Mouse (Mus musculus): ENCODE results near the gene Mxd4. TPM values are rescaled to one million over a fixed set of nuclear protein-coding genes. Genes with fewer than 3 reads are reported as not detected.

Gene Mxd4
- 10 to 100 TPM; 74.0 to 80.4 TPM for total RNA-seq (2021)
- long read RNA-seq, experiment 1, transcript Mxd4-201 (6 exons, 3,872 nt) = major isoform, 18 of 47 reads
- long read RNA-seq, experiment 1, partial matches to known transcripts = 1 of 47 reads
- long read RNA-seq, experiment 1, other reads (novel, unspliced or antisense) = 28 of 47 reads
- long read RNA-seq, experiment 2, full-length matches to known transcripts = 13 of 45 reads
- long read RNA-seq, experiment 2, partial matches to known transcripts = 2 of 45 reads
- long read RNA-seq, experiment 2, other reads (novel, unspliced or antisense) = 30 of 45 reads

DNA sequence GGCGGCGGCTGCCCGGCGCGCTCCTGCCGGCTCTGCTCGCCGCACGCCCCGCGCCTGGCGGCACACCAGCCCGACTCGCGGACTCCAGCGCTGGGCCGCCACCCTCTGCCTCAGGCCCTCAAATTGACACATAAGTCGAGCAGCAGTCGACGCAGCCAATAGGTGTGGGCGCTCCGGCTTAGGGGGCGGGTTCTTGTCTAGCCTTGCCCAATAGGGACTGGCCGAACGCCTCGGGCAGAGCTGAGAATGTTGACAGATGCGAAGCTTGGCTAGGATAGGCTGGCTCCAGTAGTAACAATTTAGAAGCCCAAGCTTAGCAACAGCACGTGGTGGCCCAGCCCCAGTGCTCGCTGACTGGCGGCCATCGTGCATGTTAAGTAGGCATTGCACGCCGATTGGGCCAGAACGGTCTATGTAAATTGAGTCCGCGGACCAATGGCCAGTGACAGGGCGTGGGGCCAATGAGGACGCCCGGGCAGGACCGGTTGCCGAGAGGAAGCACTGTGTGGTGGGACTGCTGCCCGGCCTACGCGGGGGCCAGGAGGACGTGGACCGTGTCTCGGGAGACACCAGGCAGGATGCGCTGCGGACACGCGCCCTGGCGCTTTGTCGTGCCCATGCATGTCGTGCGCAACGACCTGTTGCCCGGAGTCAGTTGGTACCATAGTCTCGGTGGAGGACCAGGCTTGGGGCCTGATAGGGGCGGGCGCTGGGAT, at the start of gene Mxd4:
TSS of gene Mxd4 (minus strand) at position 120 of the 716 bp plus-strand sequence.
- peak; percentile 98 to 99 for DNase-seq (ENCODE audit: low spot score in 2 of 2)

DNA sequence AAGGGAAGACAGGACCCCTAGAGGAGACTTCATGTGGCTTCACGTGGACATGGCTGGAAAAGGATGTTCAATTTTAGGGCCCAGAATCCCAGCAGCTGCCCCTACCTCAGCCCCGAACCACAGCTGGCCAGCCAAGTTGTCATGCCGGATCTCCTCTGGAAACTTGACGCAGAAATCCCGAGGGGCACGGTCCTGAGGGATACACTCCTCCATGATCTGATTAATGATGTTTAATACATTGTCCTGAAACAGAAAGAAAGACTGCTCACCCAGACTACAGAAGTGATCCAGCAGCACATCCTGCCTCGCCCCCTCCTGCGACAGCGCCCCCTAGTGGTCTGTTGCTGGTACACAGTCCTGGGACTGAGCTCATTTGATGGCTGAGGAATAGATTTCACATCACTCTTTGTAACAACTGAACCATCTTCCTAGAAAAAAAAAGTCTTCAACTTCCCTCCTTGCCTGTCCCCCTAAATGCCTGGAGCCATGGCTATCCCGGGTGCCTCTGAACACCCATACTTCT, 48.4 kb upstream of the Mxd4 start:
- DNase-seq (ENCODE audit: low spot score in 2 of 2) = peak in 1 of 2 experiments; percentile 44

DNA sequence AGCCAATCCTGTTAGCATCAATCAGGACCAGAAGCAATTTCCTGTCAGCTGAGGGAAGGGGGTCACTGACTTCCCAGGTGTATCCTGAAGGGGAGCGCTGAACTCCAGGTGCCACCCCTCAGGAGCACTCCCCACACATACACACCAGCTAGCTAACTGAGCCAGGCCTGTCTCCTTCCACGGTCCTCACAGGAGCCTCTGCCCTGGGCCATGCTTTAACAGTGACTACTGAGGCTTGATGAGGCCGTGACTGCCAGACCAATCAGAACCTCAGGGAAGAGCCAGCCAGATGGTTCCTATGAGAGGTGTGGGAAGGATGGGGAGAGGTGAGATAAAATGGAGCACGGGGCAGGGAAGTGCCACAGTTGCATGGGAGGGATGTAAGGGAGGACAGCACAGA, 47.5 kb upstream of the Mxd4 start:
- no peak for DNase-seq (ENCODE audit: low spot score in 2 of 2)

DNA sequence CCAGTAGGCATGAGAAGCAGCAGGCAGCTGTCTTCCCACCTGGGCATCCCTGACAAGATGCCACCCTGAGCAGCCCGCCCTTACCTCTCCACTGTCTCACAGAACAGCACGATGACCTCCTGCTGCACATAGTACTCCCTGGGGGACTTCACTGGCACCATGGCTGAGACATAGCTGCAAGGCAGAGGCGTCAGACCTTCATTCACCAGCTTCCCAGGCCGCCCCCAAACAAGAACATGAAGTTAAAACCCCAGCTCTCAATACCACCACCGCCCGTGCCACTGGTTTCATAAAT, 45.6 kb upstream of the Mxd4 start:
- no peak for DNase-seq (ENCODE audit: low spot score in 2 of 2)

DNA sequence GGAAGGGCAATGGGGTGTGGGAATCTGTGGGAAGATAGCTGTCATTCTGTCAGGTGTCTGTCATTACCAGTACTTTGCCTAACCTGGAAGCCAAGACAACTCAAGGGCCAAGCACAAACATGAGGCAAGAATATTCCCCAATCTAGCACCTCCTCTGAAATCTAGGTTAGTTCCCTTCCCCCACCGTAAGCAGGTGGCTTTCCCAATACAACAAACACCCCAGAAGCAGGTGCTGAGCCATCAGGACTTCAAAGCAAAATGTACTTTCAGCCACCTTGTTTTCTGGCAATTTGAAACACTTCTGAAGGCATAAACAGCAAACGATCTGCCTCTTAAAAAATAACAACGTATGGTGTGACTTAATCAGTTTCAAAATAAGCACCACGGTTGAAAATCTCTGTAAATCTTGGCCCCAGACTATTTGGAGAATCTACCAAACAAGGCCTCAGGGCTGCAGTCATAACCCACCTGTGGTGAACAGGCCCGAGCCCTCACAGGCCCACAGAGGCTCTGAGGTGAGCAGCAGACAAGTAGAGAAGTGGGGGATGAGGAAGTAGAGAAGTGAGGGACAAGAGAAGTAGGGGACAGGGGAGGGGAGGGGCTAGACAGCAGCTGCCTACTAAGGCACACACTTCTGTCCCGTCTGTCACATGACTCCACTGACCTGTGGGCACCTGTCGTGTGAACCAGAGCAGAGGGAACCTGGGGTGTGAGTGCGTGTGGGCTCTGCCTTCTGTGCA, 45.1 kb upstream of the Mxd4 start:
- no peak for DNase-seq (ENCODE audit: low spot score in 2 of 2)

DNA sequence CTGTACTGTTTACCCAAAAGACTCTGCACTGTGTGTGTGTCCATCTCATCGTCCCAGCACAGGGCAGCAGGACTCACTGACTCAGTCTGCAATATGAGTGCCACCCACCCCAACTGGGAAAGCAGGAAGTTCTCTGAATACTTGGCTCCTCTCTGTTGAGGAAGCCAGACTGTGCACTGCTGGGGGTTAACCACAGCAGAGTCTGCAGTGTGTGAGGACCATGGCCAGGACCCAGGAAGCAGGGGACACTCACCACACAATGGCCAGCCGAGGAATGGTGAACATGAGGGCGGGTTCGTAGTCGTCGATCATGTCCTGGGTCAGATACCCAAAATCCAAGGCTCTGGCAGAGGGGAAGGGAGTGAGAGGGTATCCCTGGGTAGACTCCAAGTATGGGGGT, 44.4 kb upstream of the Mxd4 start:
- no peak for DNase-seq (ENCODE audit: low spot score in 2 of 2)

DNA sequence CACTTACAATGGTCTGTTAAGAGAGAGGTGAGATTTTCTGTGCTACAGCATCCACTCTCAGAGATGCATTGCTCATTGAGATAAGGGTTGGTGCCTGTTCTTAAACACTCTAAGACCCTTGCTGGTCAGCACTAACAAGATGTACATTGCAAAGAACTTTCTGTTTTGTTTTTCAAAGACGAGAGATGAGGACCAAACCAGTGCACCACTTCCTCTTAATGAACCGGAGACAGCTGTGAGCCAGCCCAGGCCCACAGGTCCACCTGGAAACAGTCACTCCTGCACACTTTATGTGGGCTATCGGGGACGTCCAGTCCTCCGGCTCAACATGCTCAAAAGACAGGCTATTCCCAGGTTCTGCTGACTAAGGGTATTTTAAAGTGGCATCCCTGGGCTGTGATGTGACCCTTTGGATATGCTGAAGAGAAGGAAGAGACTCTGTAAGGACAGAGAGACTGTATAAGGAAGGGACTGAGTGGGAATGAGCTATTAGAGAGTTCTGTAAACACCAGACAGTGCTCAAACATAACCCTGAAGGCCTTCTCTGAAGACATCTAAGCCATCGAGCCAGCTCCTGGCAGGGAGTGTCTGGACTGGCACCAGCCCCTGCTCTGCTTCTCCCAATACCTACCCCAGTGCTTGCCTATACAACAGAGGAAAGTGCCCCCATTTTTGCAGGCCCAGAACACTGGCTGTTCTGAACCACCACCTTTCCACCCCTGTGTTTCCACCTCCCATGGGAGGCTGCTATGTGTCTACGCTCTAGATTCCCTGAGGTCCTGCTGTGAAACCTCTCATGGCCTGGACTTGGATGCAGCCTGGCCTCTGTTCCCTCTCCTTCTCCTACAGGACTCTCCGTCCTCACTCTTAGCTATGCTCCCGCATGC, 43.3 kb upstream of the Mxd4 start:
- no peak for DNase-seq (ENCODE audit: low spot score in 2 of 2)

DNA sequence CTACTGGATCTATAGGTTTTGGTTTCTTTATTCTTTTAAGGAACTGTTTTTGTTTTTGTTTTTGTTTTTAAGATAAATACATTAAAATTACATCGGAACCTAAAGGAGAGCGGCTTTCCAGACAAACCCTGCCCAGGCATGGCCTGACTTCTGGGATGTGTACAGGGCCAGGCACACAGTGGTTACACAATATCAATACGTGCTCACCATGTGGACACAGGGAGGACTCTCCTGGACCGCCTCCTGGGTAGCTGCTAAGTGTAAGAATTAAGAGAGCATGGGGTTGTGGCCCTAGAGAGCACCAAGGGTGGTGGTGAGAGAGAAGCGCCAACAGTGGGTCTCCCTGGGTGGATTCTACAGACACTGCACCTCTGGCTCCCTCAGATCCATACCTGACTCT, 42.0 kb upstream of the Mxd4 start:
- DNase-seq (ENCODE audit: low spot score in 2 of 2) = no peak

DNA sequence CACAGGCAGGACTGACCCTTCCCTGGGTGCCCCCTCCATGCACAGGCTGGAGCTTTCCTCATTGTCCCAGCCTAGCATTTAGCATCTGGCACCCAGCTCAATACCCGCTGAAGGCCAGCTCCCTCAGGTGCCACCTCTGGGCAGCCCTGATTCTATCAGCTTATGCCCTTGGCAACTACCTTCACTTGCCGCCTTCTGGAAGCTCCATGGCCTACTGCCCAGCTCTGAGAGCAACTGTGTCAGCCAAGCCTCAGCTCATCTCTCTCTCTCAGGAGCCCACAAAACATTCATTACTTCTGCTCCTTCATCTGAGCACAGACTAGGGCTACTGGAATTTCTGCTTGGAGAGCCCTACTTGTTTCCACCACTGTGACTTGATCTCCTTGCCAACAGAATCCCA, 38.0 kb upstream of the Mxd4 start:
- DNase-seq (ENCODE audit: low spot score in 2 of 2) = no peak

DNA sequence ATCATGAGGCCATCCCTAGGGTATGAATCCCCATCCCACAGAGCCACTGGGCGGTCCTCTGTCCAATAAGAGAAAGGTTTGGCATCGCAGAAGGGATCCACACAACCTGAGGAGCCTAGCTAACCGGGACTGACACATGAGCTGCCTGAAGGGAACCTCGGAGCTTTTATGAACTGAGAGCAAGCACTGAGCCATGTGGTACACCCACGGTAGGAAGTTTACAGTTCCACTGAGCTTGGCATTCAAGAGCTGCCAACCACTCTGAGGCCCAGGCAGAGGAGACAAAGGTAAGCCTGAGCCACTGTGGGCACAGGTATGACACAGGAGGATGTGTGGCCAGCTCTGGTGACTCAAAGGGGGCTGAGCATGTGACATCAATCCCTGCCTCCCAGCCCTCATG, 37.0 kb upstream of the Mxd4 start:
- no peak for DNase-seq (ENCODE audit: low spot score in 2 of 2)

DNA sequence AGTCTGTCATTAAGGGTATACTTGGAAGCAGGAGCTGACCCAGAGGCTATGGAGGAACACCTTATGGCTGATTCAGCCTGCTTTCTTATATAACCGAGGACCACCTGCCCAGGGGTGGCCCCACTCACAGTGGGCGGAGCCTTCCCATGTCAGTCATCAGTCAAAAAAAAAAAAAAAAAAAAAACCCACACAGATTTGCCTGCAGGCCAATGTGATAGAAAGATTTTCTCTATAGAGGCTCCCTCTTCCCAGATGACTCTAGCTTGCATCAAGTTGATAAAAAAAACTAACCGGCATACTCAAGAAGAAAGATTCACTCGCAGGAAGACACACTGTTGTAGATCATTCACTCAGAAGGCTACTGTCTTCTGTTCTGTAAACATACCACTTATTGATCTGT, 32.5 kb upstream of the Mxd4 start:
- DNase-seq (ENCODE audit: low spot score in 2 of 2) = no peak

DNA sequence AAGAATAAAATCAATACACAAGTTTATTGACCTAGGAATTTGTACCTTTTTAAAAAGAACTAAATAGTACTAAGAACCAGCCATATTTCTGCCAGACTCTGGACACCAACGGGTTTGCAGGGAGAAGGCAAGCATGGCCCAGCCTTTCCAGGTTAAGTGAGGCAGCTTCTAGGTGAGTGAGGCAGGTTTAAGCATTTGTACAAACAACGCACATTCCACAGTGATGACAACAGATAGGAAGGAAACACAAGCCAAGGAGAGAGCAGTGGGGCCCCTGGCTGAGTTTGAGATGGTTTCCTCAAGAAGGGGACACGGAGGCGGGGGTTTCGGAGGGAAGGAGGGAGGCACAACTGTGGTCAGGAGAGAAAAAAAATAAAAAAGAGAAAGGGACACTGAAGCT, 31.2 kb upstream of the Mxd4 start:
- DNase-seq (ENCODE audit: low spot score in 2 of 2) = no peak

DNA sequence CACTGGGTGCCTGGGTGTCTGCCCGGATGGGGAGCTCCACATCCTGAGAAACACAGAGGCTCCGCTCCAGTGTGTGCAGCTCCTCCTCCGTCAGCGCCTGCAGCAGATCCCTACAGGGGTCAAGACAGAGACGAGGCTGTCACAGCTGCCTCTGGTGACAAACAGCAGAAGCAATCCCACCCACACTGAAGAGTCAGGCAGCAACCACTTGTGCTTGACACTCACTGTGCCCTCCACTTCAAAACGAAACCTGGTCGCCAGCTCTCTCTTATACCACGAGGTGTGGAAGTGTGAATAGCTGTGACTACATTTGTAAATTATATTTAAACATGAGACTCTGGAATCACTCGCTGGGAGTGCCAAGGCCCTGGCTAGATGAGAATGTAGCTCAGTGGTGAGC, 30.2 kb upstream of the Mxd4 start:
- no peak for DNase-seq (ENCODE audit: low spot score in 2 of 2)

DNA sequence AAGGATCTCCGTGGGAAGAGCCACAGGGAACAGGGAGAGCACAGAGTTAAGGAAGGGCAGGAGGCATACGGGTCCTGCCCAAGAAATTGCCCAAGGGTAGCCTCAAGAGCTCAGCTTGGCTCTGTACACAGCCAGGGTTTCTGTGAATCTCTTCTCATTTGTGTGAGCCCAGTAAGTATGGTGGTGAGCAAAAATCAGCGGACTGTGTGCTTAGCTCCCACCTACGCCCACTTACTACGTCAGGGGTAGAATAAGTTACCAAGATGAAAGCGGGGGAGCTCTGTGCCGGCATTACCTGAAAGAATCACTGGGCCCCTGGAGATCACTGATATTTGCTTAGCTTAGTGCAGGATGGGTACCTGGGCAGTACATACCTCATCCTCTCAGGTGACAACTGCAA, 28.5 kb upstream of the Mxd4 start:
- DNase-seq (ENCODE audit: low spot score in 2 of 2) = no peak

DNA sequence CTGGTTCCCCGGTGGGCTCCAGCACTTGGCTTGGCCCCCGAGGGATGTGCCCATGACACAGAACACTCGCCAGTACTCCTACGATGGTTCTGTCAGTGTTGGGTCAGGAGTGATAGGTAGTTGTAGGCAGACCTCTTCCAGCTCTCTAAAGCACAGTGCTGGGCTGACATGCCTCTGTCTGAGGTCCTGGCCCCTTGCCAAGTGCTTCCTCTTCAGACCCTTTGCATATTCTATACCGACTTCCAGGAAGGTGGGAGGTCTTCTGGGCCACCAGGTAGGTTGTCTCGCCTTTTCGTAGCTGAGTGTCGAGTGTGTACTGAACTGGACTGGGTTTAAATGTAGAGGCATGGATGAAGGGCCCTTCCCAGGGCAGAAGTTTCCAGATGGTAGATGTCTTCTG, 26.1 kb upstream of the Mxd4 start:
- DNase-seq (ENCODE audit: low spot score in 2 of 2) = no peak

DNA sequence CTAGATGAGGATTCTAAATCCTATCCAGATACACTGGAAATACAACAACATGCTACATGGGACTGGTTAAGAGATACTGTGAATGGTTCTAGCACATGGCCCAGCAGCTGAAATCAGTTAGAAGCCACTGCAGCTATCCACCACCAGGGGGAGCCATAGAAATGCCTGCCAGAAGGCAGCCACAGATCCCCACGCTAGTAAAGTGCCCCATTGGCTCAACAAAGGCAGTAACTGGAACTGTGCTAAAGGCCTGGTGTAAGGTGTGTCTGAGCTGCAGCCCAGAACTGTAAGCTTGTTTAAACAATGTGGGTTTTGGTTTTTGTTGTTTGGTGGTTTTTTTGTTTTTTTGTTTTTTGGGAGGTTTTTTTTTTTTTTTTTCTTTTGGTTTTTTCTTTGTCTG, 22.8 kb upstream of the Mxd4 start:
- peak; percentile 74 to 79 for DNase-seq (ENCODE audit: low spot score in 2 of 2)

DNA sequence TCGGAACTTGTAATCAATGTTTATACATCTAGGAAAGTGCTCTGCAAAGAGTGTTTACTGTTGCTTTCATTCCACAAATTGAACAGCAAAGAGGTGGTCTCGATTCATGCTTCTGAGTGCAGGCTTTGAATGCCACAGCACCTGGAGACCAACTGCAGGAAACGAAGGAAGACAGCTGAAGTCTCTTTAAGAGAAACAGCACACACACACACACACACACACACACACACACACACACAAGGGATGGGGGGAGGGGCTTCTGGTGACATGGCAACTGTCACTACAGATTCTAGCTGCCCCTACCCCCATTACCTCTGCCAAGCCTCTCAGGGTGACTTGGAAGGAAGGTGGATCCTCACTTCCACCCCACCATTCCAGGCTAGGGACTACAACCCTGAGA, 20.0 kb upstream of the Mxd4 start:
- no peak for DNase-seq (ENCODE audit: low spot score in 2 of 2)

DNA sequence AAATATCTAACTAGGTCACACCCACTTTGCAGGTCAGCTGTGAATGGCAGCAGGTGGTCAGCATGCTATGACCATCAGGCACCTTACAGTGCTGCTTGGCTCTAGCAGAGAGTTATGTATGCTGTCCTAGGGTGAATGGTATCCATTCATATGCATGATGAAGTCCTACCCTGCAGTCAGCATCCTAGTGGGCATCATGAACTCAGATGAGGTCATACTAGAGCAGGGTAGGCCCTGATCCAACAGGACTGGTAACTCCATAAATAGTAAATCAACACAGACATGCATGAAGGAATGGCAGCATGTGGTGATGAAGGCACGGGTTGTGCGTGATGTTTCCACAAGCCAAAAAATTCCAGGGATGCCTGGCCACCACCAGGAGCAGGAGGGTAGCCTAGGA, 18.3 kb upstream of the Mxd4 start:
- DNase-seq (ENCODE audit: low spot score in 2 of 2) = no peak

DNA sequence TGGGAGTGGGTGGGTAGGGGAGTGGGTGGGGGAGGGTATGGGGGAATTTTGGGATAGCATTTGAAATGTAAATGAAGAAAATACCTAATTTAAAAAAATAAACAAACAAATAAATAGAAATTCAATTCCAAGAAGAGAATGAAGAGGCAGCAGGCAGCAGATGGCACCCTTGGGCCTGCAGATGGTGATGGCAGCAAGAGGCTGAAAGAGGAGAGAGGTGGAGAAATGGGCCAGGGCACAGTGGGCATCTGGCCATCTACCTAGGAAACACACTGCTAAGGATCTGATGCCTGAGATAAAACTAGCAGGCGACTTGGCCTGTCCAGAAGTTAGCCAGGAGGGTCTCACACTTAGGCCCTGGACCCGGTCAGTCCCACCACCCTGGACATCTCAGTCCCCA, 17.4 kb upstream of the Mxd4 start:
- no peak for DNase-seq (ENCODE audit: low spot score in 2 of 2)

DNA sequence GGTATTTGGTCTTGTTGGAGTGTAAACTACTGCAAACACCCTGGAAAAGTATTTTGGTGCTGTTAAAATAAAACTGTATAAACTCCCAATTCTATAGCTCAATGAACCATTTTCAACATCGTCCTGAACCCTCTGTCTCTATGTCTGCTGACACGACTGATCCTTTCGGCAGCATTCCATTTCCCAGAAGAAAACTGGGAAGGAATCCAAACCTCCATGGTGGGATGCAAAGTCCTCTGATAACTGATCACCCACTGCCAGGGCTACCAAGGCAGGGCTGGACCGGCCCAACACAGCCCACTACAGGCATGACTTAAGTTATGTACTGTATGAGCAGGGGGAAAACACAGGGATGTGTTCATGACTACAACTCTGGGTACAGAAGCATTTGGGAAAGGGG, 14.5 kb upstream of the Mxd4 start:
- DNase-seq (ENCODE audit: low spot score in 2 of 2) = no peak

DNA sequence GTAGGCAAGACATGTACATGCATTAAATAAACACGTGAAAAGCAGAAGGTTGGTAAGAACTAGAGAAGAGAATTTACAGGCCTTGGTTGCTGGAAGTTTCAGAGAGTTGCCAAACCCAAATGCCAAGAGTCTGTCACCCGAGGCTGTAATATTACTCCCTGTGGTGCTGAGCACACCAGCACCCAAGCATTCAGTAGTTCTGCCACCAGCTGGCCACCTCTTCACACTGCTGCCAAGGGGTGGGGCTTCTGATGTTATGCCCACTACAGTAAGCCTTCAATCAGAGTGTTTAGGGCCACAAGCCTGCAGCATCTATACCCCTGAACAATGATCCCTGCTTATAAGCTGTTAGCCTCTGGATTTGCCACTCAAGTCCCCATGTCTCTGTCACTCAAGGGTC, 13.9 kb upstream of the Mxd4 start:
- DNase-seq (ENCODE audit: low spot score in 2 of 2) = no peak

Measured in left cerebral cortex, adult 18-20 months (tissue).